ENCODE assay signal across 19 mouse cellular contexts in genomic region chr19:16022178-16022577, GRCm38 (mm10). TPM values are rescaled to one million over a fixed set of nuclear protein-coding genes. Genes with fewer than 3 reads are reported as not detected.
DNase-seq lines count a peak whose midpoint lies in the region; ATAC-seq and TF ChIP-seq lines count a peak whose summit lies in the region.
"Had no signal": no experiment of that assay in that cellular context is flagged by ENCODE, and none has a peak within 500 bp of the region (broad histone marks: within the 10 kb centered on the region; RNA-seq: fewer than 3 reads in every experiment).

No protein-coding gene starts in this region.

- DNase-seq in hindbrain, postnatal 0 days (ENCODE audit: low spot score), result peak; percentile 15
- DNase-seq in lung, embryonic 14.5 days, result peak; percentile 12
- no peak for DNase-seq in lung, postnatal 10 days
- no peak for DNase-seq in cerebellum, postnatal 25 days
- no peak for DNase-seq in heart, postnatal 36 days
- DNase-seq: adrenal gland, postnatal 25 days; B cell, adult 2 months; cerebellum, adult 18-20 months; heart, postnatal 4 days; lung, adult 18-20 months; right cerebral cortex, adult 18-20 months; thymus, adult 18-20 months had no signal

- no peak overlapping the region for H3K4me3 ChIP-seq in hindbrain, postnatal 0 days (ENCODE audit: low read length)
- H3K4me3 ChIP-seq in hindbrain, embryonic 13.5 days, result no peak overlapping the region
- no peak overlapping the region for H3K4me3 ChIP-seq in lung, embryonic 14.5 days (ENCODE audit: low read depth, low read length)
- no peak overlapping the region for H3K4me3 ChIP-seq in embryonic fibroblast, embryonic 13.5 days (ENCODE audit: insufficient read depth, low read length)
- H3K4me3 ChIP-seq in stomach, embryonic 16.5 days (replicated peaks; ENCODE audit: low read length), result no peak overlapping the region
- H3K4me3 ChIP-seq: forebrain, embryonic 13.5 days; heart, embryonic 13.5 days; midbrain, embryonic 12.5 days had no signal

- no peak overlapping the region for H3K9ac ChIP-seq in hindbrain, postnatal 0 days (replicated peaks; ENCODE audit: low read length)
- H3K9ac ChIP-seq in hindbrain, embryonic 13.5 days, result no peak overlapping the region
- no peak overlapping the region for H3K9ac ChIP-seq in lung, embryonic 14.5 days
- H3K9ac ChIP-seq in stomach, embryonic 16.5 days (ENCODE audit: low read length), result peak overlapping the region; percentile 31; the same call in 1 of the 2 replicates
- H3K9ac ChIP-seq: forebrain, embryonic 13.5 days; heart, embryonic 13.5 days; midbrain, embryonic 12.5 days had no signal

- intact Hi-C loops in heart, postnatal 36 days (cut with DNase I), result no loop called here

- no peak overlapping the region for H3K4me2 ChIP-seq in hindbrain, postnatal 0 days (ENCODE audit: low read depth, low read length)
- H3K4me2 ChIP-seq in hindbrain, embryonic 13.5 days, result no peak overlapping the region
- H3K4me2 ChIP-seq in lung, embryonic 14.5 days, result no peak overlapping the region
- H3K4me2 ChIP-seq in stomach, embryonic 16.5 days (ENCODE audit: low read depth, low read length), result no peak overlapping the region
- H3K4me2 ChIP-seq: forebrain, embryonic 13.5 days; heart, embryonic 13.5 days; midbrain, embryonic 12.5 days had no signal

- no peak for TF ChIP-seq POLR2A in embryonic fibroblast, embryonic 13.5 days (IDR thresholded peaks at IDR 0.05; ENCODE audit: low read depth, low read length)

- no peak for TF ChIP-seq CTCF in hindbrain, postnatal 0 days (IDR thresholded peaks at IDR 0.05; ENCODE audit: low read depth)
- no peak for TF ChIP-seq CTCF in lung, embryonic 14.5 days (IDR thresholded peaks at IDR 0.05; ENCODE audit: low read depth)
- TF ChIP-seq CTCF in embryonic fibroblast, embryonic 13.5 days (IDR thresholded peaks at IDR 0.05; ENCODE audit: borderline replicate concordance, insufficient read depth, low read length), result no peak

- no peak overlapping the region for H3K27ac ChIP-seq in hindbrain, postnatal 0 days
- H3K27ac ChIP-seq in hindbrain, embryonic 13.5 days, result no peak overlapping the region
- H3K27ac ChIP-seq in lung, embryonic 14.5 days (ENCODE audit: low read depth), result no peak overlapping the region
- peak overlapping the region; percentile 54 for H3K27ac ChIP-seq in embryonic fibroblast, embryonic 13.5 days (ENCODE audit: insufficient read depth, low read length)
- H3K27ac ChIP-seq in stomach, embryonic 16.5 days (ENCODE audit: low read length), result no peak overlapping the region
- H3K27ac ChIP-seq: forebrain, embryonic 13.5 days; heart, embryonic 13.5 days; midbrain, embryonic 12.5 days had no signal

- ATAC-seq in hindbrain, postnatal 0 days, result no peak; the same call in 1 of the 2 replicates
- no peak for ATAC-seq in hindbrain, embryonic 13.5 days (ENCODE audit: low FRiP score)
- 0 out of 2 replicates have a peak, but pooled peaks have one; percentile 28 for ATAC-seq in lung, embryonic 14.5 days (ENCODE audit: insufficient read depth)
- no peak for ATAC-seq in stomach, embryonic 16.5 days (ENCODE audit: insufficient read depth, low FRiP score)
- ATAC-seq: activated CD4-positive, CD25-positive, alpha-beta regulatory T cell, adult 4 months; forebrain, embryonic 13.5 days had no signal

- H3K36me3 ChIP-seq in hindbrain, postnatal 0 days (ENCODE audit: insufficient read depth, low read length), result no peaks in the 10 kb centered on the region
- no peaks in the 10 kb centered on the region for H3K36me3 ChIP-seq in hindbrain, embryonic 13.5 days
- H3K36me3 ChIP-seq in lung, embryonic 14.5 days (ENCODE audit: insufficient read depth), result no peaks in the 10 kb centered on the region
- no peaks in the 10 kb centered on the region for H3K36me3 ChIP-seq in stomach, embryonic 16.5 days (ENCODE audit: control insufficient read depth, insufficient read depth, low read length)
- H3K36me3 ChIP-seq: heart, embryonic 13.5 days; midbrain, embryonic 12.5 days had no signal

- no peaks in the 10 kb centered on the region for H3K4me1 ChIP-seq in hindbrain, postnatal 0 days (ENCODE audit: insufficient read depth, low read length)
- no peaks in the 10 kb centered on the region for H3K4me1 ChIP-seq in hindbrain, embryonic 13.5 days (replicated peaks)
- no peaks in the 10 kb centered on the region for H3K4me1 ChIP-seq in lung, embryonic 14.5 days (ENCODE audit: insufficient read depth)
- no peaks in the 10 kb centered on the region; the same call in 1 of the 2 replicates for H3K4me1 ChIP-seq in embryonic fibroblast, embryonic 13.5 days (ENCODE audit: control insufficient read depth, insufficient read depth, low read length)
- no peaks in the 10 kb centered on the region for H3K4me1 ChIP-seq in stomach, embryonic 16.5 days (ENCODE audit: control insufficient read depth, insufficient read depth, low read length)
- H3K4me1 ChIP-seq: forebrain, embryonic 13.5 days; heart, embryonic 13.5 days; midbrain, embryonic 12.5 days had no signal

- H3K27me3 ChIP-seq in hindbrain, postnatal 0 days (ENCODE audit: insufficient read depth, low read length), result no peaks in the 10 kb centered on the region
- H3K27me3 ChIP-seq in hindbrain, embryonic 13.5 days, result no peaks in the 10 kb centered on the region
- H3K27me3 ChIP-seq in lung, embryonic 14.5 days (ENCODE audit: insufficient read depth, low read length), result no peaks in the 10 kb centered on the region
- no peaks in the 10 kb centered on the region for H3K27me3 ChIP-seq in stomach, embryonic 16.5 days (ENCODE audit: control insufficient read depth, insufficient read depth, low read length)
- H3K27me3 ChIP-seq: forebrain, embryonic 13.5 days; heart, embryonic 13.5 days; midbrain, embryonic 12.5 days had no signal

- no peaks in the 10 kb centered on the region for H3K9me3 ChIP-seq in hindbrain, postnatal 0 days (ENCODE audit: low read length)
- no peaks in the 10 kb centered on the region for H3K9me3 ChIP-seq in hindbrain, embryonic 13.5 days
- no peaks in the 10 kb centered on the region for H3K9me3 ChIP-seq in lung, embryonic 14.5 days (ENCODE audit: low read depth, low read length)
- no peaks in the 10 kb centered on the region for H3K9me3 ChIP-seq in stomach, embryonic 16.5 days (replicated peaks; ENCODE audit: control insufficient read depth, low read length)
- H3K9me3 ChIP-seq: forebrain, embryonic 13.5 days; heart, embryonic 13.5 days had no signal

- 62% methylated on average over 10 of the region's 10 CpGs for WGBS in hindbrain, postnatal 0 days
- WGBS in hindbrain, embryonic 13.5 days, result 78% methylated on average over 10 of the region's 10 CpGs
- 49% methylated on average over 10 of the region's 10 CpGs for WGBS in lung, embryonic 14.5 days
- 52% methylated on average over 10 of the region's 10 CpGs for WGBS in stomach, embryonic 16.5 days

RNA-seq across cellular contexts. Expression of gene Cep78, which starts 37.4 kb away (rescaled TPM):
- total RNA-seq in hindbrain, postnatal 0 days (2014; rRNA removed), result 15.5 and 28.0 TPM in 2 replicates
- 20.9 and 22.8 TPM in 2 replicates for polyA plus RNA-seq in hindbrain, postnatal 0 days (2015; fragmentation: Nextera tagmentation; extraction: Ambion mirVana)
- 38.7 and 41.4 TPM in 2 replicates for polyA plus RNA-seq in hindbrain, embryonic 13.5 days (2015; fragmentation: Nextera tagmentation; extraction: Ambion mirVana)
- 35.2 and 36.1 TPM in 2 replicates for polyA plus RNA-seq in lung, embryonic 14.5 days (2014; fragmentation: Nextera tagmentation; extraction: Ambion mirVana)
- polyA plus RNA-seq in embryonic fibroblast, embryonic 13.5 days (2011; ENCODE audit: insufficient read length, low read depth, missing spikeins), result 9.0 and 12.3 TPM in 2 replicates
- 17.4 and 18.2 TPM in 2 replicates for polyA plus RNA-seq in stomach, embryonic 16.5 days (2015; fragmentation: Nextera tagmentation; extraction: Ambion mirVana)
- total RNA-seq in heart, postnatal 36 days (2021), result 1 to 10 TPM; 3.7 to 3.9 TPM

Comparison
In these comparisons a context has a peak if more than half of its experiments do, and no peak if none do; other contexts are left out.
1. DNase-seq: peak in hindbrain, postnatal 0 days (single experiment) and lung, embryonic 14.5 days (single experiment); none in lung, postnatal 10 days (single experiment), cerebellum, postnatal 25 days (0 of 2) and heart, postnatal 36 days (0 of 2).